Mouse (Mus musculus) lung, postnatal 25 days (tissue): ENCODE results near the gene Cadps.
A peak's percentile ranks its signal among the peaks of the same experiment; 100 is the strongest.

ENCODE experiments used
- DNase-seq: peaks from one replicate; pipeline ENCODE4 v3.0.0; 2022; ENCODE audit warnings: low spot score

The Cadps gene

DNA sequence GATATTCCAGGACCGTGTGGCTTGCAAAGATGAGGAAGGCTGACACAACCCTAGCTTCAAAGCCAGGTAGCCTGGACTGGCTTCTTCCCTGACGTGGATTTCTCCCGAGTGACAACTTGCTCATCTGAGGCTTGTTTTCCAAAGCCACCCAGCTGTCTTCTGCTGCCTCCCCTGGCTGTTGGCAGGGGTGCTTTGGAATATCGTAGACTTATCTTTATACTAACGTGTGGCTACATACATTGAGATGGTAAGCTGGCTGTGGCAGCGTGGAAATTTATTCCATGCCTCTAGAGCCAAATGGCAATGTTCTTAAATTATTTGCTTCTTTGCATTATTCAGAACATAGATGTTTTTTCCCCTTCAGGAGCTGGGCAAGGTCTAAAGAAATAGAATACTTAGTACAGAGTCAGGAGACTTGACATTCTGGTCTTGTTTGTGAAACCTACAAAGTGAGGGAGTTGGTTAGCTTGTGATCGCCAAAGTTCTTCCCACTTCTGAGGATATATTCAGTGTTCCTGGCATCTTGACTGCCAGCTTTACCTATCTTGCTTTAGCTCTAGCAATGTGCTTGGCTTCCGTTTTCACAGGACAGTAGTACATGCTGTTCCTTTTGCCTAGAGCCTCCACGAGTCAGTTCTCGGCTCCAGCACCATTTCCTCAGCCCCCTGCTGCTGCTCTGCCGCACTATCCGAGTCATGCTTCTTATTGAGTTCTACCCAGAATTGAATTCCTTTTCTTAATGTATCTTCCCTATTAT is 318.5 kb downstream of the Cadps start:
- DNase-seq: no peak

DNA sequence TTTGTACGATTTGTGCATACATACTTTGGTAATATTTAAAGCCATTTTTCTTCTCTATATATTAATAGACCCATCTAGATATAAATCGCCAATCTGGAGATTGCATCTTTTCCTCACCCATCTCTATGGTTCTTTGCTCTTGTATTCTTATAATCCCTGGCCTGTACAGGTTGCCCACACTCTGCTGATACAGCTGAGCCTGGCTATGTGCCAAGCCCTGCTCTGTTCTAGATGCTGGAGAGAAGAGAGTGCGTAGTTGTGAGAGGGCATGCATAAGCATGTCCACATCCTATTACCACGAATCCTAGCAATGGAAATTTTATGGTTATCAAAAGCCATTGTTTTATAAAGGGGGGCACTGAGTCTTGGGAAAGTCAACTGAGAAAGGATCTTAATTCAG is 360.7 kb downstream of the Cadps start:
- no peak for DNase-seq

DNA sequence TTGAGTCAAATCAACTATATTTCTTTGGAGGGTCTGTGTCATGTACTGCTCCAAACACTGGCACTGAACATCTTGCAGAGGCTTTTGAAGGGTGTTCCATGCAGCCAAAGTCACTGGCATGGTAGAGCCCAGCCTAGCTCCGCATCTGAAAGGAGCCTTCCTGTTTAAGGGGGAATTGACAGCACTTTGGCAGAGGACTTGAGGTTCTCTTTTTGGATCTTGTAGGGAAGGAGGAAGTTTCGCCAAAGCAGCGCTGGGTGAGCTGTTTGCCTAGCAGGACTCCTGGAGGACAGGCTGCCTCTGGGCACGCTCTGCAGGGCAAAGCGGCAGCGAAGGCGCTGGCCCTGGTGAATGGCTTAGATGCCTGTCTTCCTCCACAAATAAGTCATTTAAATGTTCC is 363.2 kb downstream of the Cadps start:
- DNase-seq: no peak

DNA sequence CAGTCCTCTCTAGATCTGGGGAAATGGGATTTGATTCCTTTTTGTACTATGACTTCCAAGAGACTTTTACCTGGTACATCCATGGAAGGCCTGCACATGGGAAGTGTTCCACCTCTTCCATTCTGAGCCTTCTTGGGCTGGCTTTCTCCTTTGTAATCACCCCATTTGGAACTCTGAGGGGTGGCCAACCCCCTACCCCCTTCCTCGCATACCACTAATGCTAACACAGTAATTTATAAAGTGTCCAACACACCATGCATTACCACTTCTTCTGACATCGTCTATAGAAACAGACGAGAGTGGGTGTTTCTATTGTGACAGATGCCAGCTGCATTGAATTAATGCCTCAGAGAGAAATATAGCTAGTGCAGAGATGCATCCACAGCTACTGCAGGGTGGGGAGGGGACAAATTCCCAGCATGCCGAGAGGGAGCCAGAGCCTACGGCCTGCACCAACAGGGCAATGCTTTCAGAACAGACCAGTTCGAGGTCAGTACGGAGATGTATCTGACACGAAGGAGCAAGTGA is 367.8 kb downstream of the Cadps start:
- DNase-seq: no peak

DNA sequence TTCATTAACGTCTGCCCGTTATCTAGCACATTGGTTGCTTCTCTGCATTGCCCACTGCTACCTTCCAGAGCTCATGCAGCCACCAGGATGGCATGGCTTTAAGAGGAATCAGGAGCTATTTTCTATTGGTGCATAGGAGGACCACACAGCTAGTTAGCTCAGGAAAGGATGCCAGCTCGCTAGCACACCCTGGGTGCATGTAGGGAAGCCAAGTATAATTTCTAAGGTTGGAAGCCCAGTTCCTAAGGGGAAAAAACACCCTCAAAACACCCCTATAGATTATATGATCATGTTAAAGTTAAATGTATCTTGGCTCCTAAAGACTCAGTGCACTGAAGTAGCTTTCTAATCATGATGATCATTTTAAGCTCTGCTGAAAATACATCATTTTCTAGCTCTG is 372.1 kb downstream of the Cadps start:
- DNase-seq: no peak

DNA sequence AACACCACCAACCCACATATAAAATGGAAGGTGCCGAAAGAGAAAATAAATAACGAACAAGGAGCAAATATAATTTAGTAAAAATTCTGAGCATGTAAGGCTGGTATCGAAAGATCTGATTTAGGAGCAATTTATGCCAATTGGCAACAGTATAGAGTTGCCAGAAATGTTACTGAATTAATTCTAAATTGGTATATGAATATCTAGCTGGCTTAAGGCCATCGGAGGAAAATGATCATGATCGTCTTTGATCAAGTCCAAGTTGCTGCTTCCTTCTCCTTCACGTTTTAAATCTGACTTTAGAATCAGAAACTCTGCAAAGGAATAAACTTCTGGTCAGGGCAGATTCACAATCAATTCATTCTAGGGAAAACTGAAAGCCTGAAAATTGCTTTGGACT is 374.0 kb downstream of the Cadps start:
- no peak for DNase-seq

DNA sequence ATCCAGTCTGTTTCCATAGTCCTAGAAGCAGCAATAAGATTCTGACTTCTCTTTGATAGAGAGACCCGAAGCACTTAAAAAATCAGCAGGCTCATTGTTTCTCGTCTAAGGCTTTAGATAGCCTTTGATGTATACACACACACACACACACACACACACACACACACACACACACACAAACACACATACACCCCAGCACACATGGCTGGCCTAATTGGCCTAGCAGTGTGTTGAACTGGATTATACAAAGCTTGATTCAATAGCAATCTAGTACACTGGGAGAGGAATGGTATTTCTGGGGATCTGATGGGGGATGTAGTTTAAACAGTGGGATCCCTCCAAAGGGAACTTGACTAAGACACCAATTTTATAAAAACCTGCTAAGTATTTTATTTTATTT is 381.9 kb downstream of the Cadps start:
- no peak for DNase-seq

DNA sequence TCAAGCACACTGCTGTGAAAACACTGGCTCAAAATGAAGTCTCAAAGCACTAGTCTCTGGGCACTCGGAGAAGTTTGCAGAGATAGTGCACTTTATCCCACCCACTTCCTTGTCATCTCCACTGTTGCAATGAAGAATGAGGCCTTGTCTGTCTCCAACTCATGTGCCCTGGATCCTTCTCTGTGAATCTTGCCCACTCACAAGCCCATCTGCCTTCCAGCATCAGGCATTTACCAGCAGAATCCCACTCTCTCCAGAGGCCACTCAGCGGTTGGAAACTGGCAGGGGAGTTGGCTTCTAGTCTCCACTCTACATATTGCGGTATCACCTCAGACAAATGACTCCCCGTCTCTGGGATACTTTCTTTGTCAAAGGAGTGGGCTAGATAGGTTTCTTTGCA is 384.9 kb downstream of the Cadps start:
- no peak for DNase-seq

DNA sequence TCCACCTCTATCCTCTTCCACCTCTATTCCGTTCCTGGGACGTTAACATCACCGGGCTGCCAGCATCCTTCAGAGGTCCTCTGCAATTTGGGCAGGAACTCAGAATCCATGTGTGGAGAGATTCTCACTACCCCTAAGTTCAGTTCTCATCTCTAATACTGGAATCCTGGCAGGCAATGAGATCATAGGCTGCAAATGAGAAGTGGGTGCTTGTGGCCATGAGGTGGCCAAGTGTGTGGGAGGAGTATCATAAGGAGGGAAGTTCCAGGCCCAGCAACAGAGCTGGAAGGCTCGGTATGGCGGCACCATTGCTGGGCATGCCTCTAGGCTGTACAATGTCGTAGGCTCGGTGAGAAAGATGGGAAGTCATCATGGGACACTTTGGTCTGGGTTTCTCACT is 385.5 kb downstream of the Cadps start:
- no peak for DNase-seq

DNA sequence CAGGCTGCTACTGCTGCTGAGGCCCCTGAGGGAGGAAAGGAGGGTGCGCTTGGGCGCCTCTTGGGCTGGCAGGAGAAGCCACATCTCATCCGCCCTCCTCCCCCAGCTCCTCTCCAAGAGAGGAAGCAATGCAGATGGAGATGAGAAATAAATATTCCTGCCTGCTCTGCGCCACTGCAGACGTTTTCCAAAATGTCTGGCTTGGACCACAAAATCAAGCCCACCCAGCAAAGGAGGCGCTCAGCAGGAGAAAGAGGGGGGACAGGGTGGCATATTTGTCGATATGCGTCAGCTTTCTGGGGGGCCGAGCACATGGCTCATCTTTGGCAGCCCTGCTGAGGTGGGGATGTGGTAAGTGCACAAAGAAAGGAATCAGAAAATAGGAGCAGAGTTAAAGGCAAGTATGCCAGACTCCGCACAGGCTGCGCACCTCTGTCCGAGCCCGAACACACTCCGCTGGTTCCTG is 385.9 kb downstream of the Cadps start:
- no peak for DNase-seq

DNA sequence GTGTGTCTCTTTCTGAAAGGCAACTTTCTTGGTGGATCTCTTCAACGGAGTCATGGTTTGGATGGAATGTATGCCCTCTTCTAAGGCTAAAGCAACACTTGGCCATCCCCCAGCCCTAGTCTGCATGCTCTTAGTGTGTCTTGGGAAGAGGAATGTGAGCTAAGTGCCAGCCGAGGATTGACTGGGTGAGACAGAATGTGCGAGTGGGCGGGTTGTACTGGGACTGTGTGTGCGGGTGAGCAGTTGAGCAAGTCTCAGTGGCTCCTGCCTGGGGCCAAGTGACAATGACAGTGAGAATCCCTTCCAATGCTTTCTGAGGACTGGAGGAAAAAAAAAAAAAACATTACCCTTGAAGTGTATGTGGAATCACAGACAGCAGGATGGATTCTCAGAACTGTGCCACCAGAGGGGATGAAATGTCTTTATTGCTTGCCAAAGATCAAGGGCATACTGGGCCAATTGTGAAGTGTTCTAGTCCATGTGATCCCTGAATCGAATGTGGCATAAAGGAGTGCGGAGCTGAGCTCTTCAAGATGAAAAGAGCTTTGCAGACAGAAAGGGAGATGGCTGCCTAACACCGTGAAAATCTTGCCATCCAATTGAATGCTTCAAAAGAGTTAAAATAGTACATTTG is 394.7 kb downstream of the Cadps start:
- peak; percentile 4 for DNase-seq

DNA sequence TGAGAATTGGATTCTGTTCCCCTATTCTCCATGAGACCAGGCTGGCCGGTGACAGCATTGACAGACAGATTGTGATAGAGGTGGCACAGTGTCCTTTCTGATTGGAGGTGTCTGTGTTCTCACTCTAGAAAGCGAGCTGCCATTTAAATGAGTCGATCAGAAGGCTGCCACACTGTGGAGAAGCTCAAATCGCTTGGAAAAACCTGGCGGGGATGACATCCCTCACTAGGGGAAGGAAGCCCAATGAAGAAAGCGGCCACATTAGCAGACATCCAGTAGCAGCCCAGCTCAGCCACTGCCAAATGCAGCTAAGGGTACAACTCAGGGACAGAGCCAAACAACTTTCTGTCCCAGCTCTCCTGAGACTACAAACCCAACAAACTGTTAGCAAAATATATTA is 397.6 kb downstream of the Cadps start:
- no peak for DNase-seq

DNA sequence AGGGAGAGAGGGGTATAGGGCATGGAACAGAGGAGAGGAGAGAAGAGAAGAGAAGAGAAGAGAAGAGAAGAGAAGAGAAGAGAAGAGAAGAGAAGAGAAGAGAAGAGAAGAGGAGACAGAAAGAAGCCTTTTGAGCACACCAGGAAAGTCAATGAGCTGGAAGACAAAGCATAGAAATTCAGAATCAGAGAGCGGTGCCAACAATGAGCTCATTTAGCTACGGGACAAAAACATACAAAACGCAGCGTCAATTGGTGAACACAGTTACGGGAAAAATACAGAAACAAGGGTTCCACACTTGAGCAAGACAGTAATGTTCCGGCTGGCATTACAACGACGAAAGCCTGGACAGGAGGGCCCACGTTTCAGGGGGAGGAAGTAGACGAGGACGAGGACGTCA is 412.6 kb downstream of the Cadps start:
- DNase-seq: no peak

DNA sequence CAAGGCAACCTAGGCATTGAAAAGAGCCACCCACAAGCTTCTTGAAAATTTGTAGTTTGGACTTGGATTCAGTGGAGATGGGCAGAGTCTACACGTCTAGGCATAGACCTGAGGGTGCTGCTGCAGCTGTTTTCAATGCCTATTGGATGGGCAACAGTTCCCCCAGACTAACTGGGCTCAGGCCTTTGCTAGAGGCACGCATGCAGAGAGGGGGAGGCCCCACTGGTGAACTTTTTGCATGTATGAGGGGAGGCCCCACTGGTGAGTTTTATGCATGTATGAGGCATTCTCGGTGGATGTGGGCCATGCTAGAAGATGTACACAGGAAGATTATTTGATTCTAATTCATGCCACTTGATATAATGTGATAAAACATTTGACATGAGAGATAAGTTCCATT is 413.1 kb downstream of the Cadps start:
- no peak for DNase-seq

DNA sequence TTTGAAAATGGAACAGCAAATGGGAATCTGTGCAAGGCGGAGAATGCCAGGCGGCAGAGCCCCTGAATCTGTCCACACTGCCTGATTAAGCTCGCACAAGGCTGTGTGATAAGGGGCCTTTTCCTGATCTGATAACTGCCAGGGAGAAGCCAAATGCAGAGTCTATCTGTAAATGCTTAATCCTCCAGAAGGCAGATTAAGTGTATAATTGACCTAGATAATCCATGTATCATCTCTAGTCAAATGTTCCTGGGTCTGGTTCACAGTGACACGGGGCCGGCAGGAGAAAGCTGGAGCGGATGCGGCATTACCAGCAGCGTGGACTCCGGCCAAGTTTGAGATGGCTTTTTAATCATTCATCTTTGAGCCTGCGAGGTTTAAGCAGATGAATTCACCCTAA is 416.3 kb downstream of the Cadps start:
- DNase-seq: no peak

DNA sequence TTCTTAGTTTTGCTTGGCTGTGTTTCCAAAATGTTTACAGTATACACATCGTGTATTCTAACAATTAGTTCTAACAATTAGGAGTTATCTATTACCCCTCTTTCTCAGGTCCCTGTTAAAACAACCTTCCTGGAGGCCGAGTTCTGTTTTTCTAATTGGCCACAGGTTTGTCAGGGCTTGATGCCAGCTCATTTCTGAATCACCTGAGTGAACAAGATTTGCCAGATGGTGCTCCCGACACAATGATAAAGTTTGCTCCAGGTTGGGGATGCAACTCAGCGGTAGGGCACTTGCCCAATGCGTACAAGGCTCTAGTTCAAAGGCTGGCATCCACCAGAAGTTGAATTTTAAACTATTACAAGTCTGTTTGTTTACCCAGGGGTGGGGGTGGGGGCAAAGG is 417.7 kb downstream of the Cadps start:
- DNase-seq: no peak

DNA sequence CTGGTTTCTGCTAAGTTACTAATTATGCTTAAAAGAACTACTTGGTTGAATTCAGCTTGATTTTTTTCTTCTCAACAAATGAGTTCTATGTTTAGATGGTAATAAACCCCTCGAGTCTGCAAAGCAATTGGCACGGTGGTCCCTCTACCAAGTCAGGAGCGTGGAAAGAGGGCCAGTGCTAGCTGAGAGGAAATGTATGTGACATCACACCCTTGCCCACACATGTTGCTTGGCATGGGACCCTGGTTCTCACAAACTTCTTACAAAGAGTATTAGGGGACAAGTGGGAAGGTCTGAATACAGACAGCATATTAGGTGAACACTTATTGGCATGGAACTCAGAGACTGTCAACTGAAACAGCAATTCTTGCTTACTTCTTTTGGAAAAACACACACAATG is 418.2 kb downstream of the Cadps start:
- no peak for DNase-seq

DNA sequence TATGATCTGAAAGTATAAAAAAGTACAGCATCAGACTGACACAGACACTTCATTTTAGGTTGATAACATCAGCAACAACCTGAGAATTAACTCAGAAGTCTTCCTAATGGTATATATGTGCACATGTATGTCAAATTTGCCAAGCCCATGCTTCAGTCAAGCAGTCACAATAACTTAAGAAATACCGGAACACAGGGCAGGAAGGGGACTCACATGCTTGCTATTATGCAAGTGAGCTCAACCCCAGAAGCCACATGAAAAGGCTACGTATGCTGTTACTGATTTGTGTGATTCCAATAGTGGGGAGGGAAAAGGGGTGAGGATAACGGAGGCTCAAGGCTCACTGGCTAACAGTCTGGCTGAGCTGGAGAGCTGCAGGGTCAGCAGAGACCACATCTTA is 418.8 kb downstream of the Cadps start:
- no peak for DNase-seq

DNA sequence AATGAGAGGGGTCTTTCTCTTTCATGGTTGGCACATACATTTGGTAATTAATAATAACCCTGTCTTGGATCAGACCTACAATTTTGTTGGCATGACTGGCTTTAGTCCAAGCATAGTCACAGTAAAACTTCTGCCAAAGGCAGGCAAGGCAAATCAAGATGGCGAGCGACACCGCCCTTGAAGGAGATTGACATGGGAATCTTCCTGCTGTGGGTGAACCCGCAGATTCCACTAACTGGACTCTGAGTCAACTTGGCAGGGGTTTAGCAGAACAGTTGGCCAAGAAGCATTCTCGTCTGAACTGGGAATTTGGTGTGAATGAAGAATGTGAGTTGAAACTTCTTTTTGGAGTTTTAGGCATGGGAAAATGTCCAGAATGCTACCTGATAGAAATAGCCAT is 422.8 kb downstream of the Cadps start:
- no peak for DNase-seq

DNA sequence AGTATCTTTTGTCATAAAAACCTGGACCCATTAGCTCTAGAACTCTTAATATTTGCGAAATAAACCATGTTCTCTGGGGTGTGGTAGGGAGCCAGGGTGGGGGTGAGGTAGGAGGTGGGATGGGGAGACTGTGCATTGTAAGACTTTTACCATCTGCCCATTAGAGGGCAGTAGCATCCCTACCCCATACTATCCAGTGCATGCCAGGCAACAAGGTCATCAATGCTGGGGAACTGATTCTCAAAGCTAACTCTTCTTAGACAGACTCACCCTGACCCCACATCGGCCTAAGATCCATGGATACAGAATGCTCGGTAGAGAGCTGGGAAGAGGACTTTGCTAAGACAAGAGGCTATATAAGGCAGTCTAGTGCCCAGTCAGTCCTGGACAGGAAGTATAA is 425.3 kb downstream of the Cadps start:
- no peak for DNase-seq

DNA sequence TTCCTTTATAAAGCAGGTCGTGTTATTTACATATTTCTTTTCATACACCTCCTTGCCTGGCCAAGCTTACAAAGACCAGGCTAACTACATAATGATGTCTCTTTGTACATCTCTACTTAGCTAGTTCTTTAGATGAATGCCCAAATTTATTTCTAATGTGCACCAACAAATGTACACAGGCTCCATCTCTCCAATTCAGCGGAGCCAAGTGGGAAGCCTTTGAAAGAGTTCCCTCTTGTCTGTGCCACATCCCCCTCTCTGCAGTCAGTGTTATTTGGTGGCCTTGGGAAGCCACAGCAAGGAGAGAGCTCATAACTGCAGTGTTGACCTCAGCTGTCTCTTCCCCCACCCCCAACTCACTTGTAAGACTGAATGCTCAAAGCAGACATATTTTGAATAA is 428.6 kb downstream of the Cadps start:
- DNase-seq: no peak

DNA sequence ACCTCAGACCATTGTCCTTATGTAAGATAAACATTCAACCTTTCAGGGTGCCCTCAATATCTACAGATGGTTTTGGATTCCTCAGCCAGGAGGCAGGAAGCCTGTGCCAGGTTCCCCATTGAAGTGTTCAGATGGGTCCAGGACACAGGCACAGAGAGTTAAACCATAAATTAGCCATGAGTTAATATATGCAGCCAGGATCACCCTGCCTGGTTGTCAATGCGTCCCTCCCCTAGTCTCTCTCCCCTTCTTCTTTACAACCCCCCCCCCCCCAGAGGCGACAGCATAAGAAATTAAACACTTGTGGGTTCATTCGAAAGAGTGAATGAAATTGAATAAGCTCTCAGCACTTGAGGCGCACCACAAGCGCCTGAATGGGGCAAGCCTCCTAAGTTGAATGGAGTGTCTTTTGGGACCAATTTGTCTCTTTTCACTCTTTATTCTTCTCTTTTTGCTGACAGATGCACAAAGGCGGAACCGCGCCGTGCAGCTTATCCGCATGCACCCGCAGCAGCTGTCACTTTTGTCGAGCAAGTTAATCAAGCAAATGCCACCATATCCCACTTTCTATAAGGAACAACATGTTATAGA is 429.5 kb downstream of the Cadps start:
- DNase-seq: no peak

DNA sequence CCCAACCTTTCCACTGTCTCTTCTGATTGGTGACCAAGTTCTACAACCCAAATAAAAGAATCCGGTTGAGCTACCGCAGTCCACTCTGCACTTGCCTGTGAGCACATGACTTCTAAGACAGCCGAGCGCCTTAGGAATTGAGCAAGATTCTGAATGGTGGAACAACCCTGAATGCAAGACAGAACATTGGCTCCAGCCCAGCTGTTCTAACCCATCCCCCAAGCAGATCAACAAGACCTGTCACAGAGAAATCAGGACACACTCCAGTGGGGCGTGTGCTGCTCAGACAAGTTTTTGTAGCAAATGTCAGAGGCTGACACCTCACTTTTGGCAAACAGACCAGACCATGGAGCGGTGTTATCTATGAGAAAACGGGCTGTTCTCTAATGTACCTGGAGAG is 431.7 kb downstream of the Cadps start:
- DNase-seq: no peak
